Mouse (Mus musculus): ENCODE measurements around the gene Eef2.
"Not testable (repeated sequence)": the region's sequence is repeated elsewhere in the genome, so short reads cannot be mapped to it uniquely, and the experiment has no call there.

DNA sequence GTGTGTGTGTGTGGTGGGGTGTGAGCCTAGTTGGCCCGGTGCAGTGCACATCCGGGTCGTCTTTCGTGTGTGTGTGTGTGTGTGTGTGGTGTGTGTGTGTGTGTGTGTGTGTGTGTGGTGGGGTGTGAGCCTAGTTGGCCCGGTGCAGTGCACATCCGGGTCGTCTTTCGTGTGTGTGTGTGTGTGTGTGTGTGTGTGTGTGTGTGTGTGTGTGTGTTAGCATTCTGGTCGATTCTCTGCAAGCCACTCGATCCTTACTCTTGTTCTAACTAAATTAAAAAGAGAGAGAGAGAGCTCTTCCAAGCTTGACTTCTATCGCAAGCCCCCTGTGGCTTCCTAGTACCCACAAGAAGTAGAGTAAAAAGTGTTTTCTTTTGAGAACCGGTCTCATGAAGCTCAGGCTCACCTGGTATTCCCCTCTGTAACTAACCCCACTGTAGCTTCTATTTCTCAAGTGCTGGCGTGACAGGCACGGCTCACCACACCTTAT, 7.0 kb upstream of the Eef2 start:
- TF ChIP-seq CTCF (IDR thresholded peaks at IDR 0.05; ENCODE audit: borderline replicate concordance, extremely low read depth, insufficient read depth, insufficient read length); POLR2A (IDR thresholded peaks at IDR 0.05; ENCODE audit: borderline replicate concordance, extremely low read depth, insufficient read depth, insufficient read length, poor library complexity, severe bottlenecking): not testable (repeated sequence)

Data from brain, embryonic 14.5 days (tissue).